Mouse (Mus musculus) right cerebral cortex, postnatal 36 days (tissue): Measurements from ENCODE around the gene Ttc30a1.
"Not testable (repeated sequence)": the region's sequence is repeated elsewhere in the genome, so short reads cannot be mapped to it uniquely, and the experiment has no call there.

Source experiments
- DNase-seq, 2 experiments: peaks; one replicate each; pipeline ENCODE4 v3.0.0; 2022; ENCODE audit warnings: low spot score in 2 of 2, mixed read lengths in 1 of 2

Gene Ttc30a1

DNA sequence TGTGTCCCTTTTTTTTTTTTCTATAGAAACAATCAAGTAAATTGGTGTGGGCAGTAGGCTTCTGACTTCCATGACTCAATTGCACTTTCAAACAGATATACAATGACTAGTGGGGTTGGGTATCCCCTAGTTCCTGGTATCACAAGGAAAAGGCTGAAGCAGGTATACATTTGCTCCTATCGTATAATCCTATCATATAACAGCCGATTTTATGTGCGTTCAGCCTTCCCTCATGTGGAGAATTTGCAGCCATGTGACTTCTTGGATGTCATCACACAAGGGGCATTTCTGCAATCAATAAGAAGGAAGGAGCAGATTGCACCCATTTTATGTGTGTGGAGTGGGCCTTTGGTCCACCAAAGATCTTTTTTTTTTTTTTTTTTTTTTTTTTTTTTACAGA is 1.3 kb upstream of the Ttc30a1 start:
- DNase-seq = no peak

DNA sequence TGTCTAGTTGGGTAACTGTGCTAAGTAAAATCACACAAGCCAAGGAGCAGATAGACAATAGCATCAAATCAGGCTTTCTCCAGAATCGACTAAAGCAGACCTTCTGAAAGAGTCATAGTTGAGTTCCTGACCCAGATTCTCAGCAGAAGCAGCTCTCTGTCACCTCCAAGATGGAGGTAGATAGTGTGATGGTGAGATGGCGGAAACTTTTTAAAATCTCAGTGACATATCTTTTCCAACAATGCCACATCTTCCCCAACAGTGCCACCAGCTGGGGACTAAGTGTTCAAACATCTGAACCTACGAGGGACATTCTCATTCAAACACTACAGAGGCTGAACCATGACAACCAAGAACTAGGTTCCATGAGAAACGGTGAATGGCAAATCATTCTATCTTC is 859 bp upstream of the Ttc30a1 start:
- DNase-seq = no peak

DNA sequence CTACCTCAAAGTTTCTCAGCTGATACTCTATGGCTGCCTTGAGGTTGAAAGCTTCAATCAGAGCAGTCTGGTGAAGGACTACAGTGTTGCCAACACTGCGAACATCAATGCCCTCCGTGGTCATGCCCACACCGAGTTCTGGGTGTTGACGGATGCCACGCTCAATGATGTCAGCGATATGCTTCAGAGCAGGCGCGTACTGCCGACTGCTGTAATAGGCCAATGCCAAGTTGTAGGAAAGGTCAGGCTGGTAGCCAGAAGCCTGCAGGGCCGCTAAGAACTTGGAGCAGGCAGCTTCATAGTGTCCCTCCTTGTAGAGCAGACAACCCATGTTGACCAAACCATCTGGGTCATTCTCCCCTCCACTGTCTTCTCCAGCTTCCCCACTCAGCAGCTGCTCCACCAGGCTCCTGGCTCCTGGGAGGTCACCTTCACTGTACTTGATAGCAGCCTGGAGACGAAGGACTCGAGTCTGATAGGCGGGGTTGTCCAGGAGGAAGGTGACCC is 781 bp downstream of the Ttc30a1 start:
- DNase-seq = not testable (repeated sequence)

DNA sequence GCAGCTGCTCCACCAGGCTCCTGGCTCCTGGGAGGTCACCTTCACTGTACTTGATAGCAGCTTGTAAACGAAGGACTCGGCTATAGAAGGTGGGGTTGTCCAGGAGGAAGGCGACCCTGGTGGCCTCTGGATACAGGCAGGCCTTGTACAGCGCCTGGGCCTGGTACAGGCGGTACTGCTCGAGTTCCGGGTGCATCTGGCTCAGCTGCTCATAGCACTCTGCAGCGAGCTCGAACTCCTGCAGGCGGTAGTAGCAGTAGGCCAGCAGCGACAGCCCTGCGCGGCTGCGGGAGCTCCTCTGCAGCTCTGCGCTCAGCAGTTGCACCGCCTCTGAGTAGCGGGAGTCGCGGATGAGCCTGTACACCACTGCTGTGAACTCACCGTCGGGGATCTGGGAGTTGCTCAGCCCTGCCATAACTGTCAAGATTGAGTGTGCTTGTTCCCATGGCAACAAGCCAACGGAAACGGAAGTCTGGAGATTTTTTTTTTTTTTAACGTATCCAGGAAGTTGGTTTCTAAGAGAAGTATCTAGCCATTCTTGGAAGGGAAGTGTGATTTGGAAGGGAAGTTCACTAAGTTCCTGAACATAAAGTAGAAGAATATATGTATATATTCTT is 3.9 kb downstream of the Ttc30a1 start, which contains the start of gene Ttc30a2:
TSS of gene Ttc30a2 (minus strand) at position 419 of the 617 bp plus-strand sequence.
- not testable (repeated sequence) for DNase-seq

DNA sequence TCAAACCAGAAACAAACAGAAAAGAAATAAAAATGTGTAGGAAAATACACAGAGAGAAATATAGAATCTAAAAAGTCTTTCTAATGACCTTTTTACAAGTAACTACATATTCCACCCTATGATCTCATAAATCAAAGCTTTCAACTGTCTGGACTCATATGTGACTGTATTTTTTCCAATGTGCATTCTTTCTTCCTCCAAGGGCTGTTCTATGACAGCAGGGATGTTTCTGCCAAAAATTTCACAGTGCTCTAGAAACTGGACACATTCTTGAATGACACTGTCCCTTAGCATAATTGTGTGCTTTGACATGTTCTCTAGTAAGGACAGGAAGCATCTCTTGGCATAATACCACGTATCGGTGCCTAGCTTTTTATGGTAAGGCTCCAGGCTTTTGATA is 5.7 kb downstream of the Ttc30a1 start:
- DNase-seq = not testable (repeated sequence)

DNA sequence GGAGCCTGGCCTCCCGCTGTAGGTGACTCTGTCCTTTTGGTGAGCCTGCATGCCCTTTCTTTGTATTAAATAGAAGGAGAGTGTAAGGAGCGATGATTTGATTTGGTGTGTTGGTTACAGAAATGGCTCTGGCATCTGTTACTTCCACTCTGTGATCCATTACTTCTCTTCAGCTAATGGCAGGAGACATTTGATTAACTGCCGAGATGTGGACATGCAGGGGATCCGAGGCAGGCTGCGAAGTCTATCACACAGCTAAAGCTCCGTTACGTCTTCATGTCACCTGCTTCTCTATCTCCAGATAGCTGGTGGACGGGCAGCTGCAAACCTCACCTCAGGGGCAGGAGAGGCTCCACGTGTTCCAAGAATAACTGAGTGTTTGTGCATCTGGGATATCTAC is 7.6 kb downstream of the Ttc30a1 start:
- no peak for DNase-seq

DNA sequence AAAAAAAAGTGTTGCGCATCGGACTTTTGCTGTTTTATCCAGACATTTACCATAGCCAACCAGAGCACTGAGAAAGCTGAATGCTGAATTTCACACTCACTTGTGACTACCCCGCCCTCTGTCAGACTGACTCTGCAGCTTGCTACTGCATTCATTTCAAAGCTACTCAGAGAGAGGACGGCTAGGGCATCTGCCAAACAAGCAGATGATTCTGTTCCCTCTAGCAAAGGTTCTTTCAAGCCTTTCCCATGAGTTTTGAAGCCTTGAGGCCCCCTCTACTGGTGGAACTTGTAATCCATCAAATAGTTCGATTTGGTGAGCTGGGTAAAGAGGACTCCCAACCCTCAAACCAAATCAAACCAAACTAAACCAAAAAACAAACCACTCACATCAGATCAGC is 16.8 kb downstream of the Ttc30a1 start:
- peak; percentile 52 to 72 for DNase-seq

DNA sequence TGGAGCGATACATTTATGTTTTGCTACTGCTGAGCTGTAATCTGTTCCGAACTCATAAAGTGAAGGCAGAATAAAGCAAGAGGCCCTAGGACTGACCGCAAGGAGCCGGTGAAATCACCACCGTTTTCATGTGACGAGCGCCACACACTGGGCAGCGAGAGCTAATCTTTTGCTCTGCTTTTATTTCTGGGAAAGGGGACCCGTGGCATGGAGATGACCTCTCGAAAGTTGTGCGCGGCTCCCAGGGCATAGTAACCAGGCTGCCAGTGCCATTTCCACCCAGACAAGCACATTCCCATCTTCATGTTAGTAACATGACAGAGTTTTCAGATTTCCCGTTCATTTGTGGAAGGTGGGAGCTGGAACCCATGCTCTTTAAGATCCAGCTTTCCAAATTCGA is 17.3 kb downstream of the Ttc30a1 start:
- peak in 1 of 2 experiments; percentile 10 for DNase-seq

DNA sequence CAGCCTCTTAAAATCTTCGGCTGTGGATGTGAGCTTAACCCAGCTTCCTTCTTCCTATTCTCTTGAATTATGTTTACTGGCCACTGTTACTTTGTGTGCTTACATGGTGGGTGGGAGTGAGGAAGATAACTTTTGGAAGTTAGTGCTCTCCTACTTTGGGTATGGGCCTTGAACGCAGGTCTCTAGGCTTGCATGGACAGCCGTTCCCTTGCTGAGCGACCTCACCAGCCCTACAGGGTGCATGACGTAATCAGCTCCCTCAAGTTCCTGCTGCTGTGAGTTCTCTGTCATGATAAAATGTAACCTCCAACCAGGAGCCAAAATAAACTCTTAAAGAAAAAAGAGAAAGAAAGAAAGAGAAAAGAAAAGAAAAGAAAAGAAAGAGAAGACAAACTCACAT is 17.7 kb downstream of the Ttc30a1 start:
- DNase-seq = no peak

DNA sequence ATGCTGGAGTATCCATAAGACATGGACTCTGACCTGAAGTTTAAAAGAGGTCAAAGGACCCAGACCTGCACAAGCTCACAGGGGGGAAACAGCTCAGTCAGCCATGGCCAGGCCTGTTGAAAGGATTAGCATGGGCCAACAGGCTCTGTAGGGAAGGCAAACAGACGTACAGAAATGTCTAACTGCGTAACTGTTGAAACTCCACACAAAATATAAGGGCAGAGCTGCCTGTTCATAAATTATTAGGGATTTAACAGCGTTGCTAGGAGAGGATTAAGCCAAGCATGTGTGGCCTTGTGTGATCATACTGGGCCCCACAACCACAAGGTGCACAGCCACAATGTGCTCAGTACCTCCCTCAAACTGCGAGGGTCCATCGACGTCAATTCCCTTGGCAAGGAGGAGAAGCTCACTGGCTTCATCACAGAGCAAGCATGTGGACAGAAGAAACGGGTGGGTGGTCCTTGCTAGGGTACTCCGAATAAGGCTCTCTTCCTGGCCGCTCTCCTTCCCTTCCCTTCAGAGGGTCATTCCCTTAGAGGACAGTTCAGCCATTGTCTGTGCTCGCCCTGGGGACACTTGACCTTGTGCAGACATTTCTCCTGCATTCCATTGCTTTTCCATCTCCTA is 18.4 kb downstream of the Ttc30a1 start:
- no peak for DNase-seq

DNA sequence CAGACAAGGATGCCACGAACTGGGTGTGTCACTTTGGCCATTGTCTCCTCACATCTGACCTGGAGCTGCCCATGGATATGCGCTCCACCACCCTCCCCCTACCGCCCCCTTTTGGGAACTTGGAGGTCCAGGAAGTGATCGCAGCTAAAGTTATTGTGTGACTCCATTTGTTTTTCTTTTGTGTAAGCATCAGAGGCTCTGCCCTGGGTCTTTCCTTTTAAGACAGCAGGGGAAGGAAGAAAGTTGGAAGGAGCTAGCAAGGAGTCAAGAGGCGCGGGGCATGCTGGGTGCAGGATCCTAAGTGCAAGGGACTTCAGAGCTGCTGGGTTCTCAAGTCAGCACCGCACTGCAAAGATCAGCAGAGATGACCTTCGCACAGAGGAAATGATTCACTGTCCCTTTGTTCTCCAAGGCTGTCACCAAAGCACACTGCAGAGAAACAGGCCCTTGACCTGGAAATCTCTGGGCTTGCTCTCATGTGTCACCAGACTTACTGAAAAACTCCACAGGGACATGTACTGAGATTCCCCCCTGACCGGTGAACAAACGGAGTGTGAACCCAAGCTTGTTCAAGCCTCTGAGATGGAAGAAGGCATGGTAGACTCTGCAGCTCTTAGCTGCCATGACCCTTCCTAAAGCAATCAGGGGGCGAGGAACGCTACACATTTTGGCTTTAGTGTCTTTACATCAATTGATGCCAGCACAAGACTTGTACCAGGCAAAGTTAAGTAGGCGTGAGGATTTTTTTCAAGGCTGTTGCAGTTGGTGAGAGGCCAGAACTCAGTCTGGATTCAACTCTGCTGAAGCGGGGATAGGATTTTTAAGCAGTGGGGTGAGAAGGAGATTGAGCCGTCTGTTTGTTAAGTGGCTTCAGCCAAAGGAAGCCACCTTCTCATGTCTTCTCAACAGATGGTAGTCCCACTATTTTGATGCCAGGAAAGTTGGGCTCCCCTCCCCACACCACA is 21.1 kb downstream of the Ttc30a1 start:
- no peak for DNase-seq

DNA sequence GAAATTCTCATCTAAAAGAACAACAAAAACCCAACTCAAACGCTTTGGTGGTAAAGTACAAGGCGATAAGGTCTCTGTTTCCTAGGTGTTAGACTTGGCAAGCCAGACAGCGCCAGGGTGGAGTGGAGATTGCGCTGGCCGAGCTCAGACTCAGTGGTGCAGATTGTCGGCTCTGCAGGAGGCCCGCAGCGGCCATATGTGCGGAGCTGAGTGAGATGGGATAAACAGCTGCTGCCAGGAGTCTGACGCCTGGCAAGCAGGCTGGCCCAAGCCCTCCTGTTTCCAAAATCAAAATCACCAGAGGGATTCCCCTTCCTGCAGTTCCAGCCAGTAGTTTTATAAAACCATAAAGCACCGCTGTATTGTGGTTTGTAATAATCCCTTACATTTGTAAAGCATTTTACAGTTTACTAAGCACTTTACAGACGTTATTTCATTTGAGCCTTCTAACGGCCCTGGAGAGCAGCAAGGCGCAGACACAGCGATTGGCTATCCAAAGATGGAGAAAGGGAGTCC is 21.9 kb downstream of the Ttc30a1 start:
- DNase-seq = peak in 1 of 2 experiments; percentile 9

DNA sequence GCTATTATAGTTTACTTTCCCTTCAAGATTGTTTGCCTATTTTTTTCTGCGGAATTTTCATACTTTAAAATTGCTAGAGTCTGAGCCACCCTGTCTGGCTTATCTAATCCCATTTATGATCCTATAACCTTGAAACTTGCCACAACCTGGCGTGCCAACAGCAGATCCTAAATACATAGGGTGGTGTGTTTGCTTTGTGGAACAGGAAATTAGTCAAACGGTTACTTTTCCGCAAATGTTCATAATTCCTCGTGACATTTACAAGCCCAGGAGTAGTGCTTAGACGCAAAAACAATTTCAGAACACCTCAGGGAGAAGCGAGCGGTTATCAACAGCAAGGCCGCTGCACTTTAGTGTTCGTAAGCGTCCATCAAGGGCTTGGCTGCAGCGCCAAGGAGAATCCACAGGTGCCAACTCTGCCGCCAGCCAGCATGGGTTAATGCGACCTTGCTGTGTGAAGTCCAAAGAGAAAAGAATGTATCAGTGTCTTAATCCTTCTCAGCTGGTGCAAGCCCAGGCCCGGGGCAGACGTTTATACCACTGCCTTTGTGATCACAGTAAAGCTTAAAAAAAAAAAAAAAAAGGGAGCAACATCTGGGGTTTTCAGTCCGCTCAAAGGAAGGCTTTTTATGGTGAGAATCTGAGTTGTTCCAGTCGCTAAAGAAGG is 22.5 kb downstream of the Ttc30a1 start:
- DNase-seq = no peak

DNA sequence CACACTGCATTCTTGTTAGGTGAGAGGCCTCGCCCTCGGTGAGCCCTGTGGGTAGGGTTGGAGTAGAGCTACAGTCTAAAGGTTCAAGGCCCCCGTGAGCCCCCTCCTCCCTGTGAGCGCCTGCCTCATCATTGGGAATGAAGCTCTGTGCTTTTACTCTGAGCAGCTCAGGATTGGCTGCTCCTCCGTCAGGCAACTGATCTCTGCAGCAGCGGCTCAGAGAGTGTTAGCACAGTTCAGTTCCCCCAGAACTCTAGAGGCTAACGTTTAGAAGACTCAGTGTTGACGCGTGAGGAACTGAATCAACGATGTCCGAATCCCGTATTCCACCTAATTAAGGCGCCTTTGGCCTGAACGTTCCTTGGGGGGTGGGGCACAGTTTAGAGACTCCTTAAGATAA is 26.1 kb downstream of the Ttc30a1 start:
- no peak for DNase-seq

DNA sequence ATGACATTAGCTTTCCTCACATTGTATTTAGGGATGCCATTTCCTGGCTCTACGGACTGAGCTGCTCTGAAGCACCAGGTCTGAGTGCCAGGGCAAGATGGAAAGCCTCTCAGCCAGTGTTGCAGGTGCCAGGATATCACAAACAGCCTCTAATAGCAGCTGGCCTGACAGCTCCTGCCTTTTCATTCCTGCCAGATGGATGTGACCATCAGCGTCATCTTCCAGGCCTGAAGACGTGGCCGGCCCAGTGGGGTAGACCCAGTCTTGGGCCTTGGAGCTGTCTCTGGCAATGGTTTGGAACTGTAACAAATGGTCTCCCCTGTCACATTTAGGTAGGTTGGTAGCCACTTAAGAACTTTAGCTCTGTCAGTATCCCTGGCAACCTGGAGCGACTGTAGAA is 28.4 kb downstream of the Ttc30a1 start:
- no peak for DNase-seq

DNA sequence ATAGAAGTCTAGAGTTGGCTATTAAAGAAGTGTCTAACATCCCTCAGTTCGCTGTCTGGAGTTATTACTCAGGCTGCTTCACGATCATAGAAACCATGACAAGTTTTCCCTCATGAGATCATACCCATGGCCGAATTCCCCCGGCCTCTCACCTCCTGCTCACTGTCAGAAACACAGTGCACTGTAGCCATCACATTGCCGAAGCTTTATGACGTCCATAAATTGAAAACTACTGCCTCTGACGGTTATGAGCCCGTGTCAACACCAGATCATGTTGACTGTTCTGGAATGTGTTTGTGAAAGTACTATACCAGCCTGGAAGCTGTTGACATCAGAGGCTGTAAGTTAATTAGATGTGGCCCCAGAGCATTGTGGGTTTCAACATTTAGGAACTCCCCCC is 31.1 kb downstream of the Ttc30a1 start:
- no peak for DNase-seq

DNA sequence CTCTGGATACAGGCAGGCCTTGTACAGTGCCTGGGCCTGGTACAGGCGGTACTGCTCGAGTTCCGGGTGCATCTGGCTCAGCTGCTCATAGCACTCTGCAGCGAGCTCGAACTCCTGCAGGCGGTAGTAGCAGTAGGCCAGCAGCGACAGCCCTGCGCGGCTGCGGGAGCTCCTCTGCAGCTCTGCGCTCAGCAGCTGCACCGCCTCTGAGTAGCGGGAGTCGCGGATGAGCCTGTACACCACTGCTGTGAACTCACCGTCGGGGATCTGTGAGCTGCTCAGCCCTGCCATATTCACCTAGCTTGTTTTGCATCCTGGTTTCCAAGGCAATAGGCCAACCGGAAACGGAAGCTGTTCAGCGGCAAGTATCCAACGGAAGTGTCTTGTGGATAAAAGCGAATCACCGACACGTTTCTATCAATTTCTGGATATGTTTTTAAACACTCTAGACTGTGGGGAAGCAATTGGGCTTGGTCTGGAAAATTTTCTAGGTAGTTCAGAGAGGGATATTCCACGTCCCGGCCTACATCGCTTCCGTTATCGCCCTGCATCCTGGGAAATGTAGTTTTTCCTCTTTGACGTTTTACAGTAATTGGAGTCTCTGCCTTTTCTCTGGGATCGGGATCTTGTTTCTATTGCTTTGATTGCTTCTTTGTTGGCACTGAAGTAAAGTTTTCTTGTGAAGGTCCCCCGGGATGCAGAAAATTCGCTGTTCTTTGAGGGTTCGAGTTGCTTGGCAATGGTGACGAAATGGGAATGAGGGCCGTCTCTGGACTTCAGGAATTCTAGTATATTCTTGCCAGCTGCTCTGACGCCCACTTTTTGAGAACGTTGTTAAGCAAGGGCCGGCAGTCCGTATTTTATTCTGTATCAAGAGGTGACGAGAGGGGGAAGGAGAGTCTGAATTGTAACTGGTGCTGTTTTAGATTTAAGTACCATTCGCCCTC is 43.4 kb downstream of the Ttc30a1 start, which contains the start of gene Ttc30b:
TSS of gene Ttc30b (minus strand) at position 469 of the 947 bp plus-strand sequence.
- peak; percentile 51 to 71 for DNase-seq

DNA sequence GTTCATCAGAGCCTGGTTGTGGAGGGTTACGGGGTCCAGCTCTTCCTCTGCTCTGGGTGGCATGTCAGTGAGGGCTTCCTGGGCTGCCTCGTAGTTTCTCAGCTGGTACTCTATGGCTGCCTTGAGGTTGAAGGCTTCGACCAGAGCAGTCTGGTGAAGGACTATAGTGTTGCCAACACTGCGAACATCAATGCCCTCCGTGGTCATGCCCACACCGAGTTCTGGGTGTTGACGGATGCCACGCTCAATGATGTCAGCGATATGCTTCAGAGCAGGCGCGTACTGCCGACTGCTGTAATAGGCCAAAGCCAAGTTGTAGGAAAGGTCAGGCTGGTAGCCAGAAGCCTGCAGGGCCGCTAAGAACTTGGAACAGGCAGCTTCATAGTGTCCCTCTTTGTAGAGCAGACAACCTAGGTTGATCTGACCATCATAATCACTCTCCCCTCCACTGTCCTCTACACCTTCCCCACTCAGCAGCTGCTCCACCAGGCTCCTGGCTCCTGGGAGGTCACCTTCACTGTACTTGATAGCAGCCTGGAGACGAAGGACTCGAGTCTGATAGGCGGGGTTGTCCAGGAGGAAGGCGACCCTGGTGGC is 44.1 kb downstream of the Ttc30a1 start:
- not testable (repeated sequence) for DNase-seq

DNA sequence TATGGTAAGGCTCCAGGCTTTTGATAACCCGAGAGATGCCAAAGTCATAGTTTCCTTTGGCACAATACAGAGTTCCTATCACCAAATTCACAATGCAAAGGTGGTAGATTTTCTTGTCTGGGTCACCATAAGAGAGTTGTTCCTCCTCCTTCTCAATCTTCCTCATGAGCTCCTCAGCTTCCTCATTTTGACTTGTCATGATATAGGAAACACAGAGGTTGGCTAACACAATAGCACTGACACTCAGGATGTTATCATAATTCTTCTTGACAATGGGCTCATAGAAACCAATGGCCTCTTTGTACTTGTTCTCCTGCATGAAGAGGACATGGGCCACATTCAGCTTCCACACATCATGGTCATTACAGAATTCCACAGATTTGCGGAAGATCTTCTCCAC is 45.1 kb downstream of the Ttc30a1 start:
- DNase-seq = not testable (repeated sequence)

DNA sequence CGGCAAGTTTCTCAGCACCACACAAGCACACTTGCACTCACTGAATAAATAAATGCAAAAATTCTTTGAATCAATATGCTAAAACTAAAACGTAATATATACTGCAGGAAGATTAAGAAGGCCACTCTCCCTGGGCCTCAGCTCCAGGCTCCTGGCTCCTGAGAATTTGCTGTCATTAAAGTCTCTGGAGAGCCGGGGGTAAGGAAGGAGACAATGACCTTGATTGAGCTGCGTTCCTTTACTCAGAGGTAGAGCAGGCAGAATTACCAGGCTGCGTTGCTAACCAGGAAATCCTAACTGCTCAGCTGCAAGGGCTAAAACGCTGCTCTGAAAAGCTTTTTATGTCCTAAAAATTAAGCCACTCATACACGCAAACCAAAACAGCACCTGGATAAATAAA is 48.2 kb downstream of the Ttc30a1 start:
- DNase-seq = no peak
